Mouse (Mus musculus) intestine, embryonic 16.5 days (tissue): ENCODE measurements around the gene Hist1h2ac. TPM values are rescaled to one million over a fixed set of nuclear protein-coding genes. Genes with fewer than 3 reads are reported as not detected.
A peak's percentile ranks its signal among the peaks of the same experiment; 100 is the strongest.
"Not testable (repeated sequence)": the region's sequence is repeated elsewhere in the genome, so short reads cannot be mapped to it uniquely, and the experiment has no call there.

Experiments used
- ATAC-seq: fragments of 200-750 bp; cut with Nextera tagmentation; 2 replicates; pipeline ENCODE4 v1.8.0; 2017; ENCODE audit warnings: moderate TSS enrichment, moderate library complexity
- H3K27ac ChIP-seq: fragments of 300-500 bp; sonication (generic); 2 replicates; pipeline ENCODE4 v1.5.1; 2014; ENCODE audit warnings: mild to moderate bottlenecking, low read length
- H3K27me3 ChIP-seq: fragments of 300-500 bp; sonication (generic); replicated peaks from 2 replicates; pipeline ENCODE4 v1.6.1; 2014; ENCODE audit warnings: low read length, control low read depth, mixed read lengths; ENCODE audit not compliant: control insufficient read depth, insufficient read depth
- H3K36me3 ChIP-seq: fragments of 300-500 bp; sonication (generic); 2 replicates; pipeline ENCODE4 v1.6.1; 2014; ENCODE audit warnings: low read length, control low read depth; ENCODE audit not compliant: control insufficient read depth, insufficient read depth
- H3K4me1 ChIP-seq: fragments of 300-500 bp; sonication (generic); 2 replicates; pipeline ENCODE4 v1.6.1; 2014; ENCODE audit warnings: low read length, control low read depth, mixed read lengths; ENCODE audit not compliant: control insufficient read depth, insufficient read depth
- H3K4me2 ChIP-seq: fragments of 300-500 bp; sonication (generic); 2 replicates; pipeline ENCODE4 v1.6.1; 2014; ENCODE audit warnings: low read depth, low read length, control low read depth
- H3K4me3 ChIP-seq: fragments of 300-500 bp; sonication (generic); 2 replicates; pipeline ENCODE4 v1.5.1; 2014; ENCODE audit warnings: mild to moderate bottlenecking, low read length
- H3K9ac ChIP-seq: fragments of 300-500 bp; sonication (generic); 2 replicates; pipeline ENCODE4 v1.6.1; 2014; ENCODE audit warnings: low read depth, low read length
- H3K9me3 ChIP-seq: fragments of 300-500 bp; sonication (generic); 2 replicates; pipeline ENCODE4 v1.6.1; 2016; ENCODE audit warnings: low read length, control low read depth; ENCODE audit not compliant: control insufficient read depth
- WGBS: fragments of 180-500 bp; shearing (Covaris S2); extraction: QIAGEN DNeasy Blood & Tissue Kit; methylation state at CpG from one replicate; pipeline ENCODE4 v1.1.7; 2014; 5-methylcytosine and 5-hydroxymethylcytosine counted together
- polyA plus RNA-seq: library from polyadenylated mRNA; unstranded; fragments of >200 nt; fragmentation: Nextera tagmentation; extraction: Ambion mirVana; gene quantifications from 2 replicates; pipeline ENCODE4 v1.2.1, GENCODE M21; 2015

Hist1h2ac gene
- polyA plus RNA-seq, 1 experiment from 2014 or later, result 1.0 TPM

GRCm38 (mm10) chr13:23693856-23694440 lies 10.2 kb upstream of the Hist1h2ac start:
- no peaks in the 10 kb centered on the region for H3K9me3 ChIP-seq

DNA sequence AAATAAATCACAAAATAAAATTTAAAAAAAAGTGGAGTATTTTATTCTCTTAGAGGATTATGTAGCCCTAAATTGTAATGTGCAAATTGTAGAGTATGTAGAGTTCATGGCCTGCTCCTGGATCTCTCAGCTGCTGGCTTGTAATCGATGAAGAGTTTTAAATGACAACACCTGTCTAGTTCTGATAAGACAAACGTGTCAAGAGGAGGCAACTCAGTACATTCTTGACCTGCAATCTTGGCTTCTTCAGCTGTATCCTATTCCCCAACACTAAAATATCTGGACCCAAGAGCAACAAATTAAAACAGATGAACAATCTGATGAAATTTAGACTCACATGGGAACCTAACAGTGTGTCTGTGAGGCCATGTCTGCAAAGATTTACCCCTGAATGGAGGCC lies 5.7 kb upstream of the Hist1h2ac start:
- Histone ChIP-seq H3K36me3 (no peaks in the 10 kb centered on the region), H3K4me2 (no peak overlapping the region), H3K9ac (no peak overlapping the region), H3K27ac (no peak overlapping the region), H3K27me3 (no peaks in the 10 kb centered on the region), H3K4me1 (peaks cover 3% of the 10 kb centered on the region), H3K9me3 (no peaks in the 10 kb centered on the region), H3K4me3 (no peak overlapping the region)
- WGBS, result 67% methylated on average over 2 of the region's 2 CpGs
- ATAC-seq, result no peak

More at GRCm38 (mm10) chr13:23693856-23694440, 10.2 kb upstream of the Hist1h2ac start:
- H3K36me3 ChIP-seq, result no peaks in the 10 kb centered on the region
- H3K4me2 ChIP-seq, result no peak overlapping the region
- 75% methylated on average over 6 of the region's 6 CpGs for WGBS
- ATAC-seq, result no peak
- no peak overlapping the region for H3K9ac ChIP-seq
- peaks cover 1% of the 10 kb centered on the region; the same call in 1 of the 2 replicates for H3K4me1 ChIP-seq
- no peak overlapping the region for H3K4me3 ChIP-seq
- no peaks in the 10 kb centered on the region for H3K27me3 ChIP-seq
- no peak overlapping the region for H3K27ac ChIP-seq

DNA sequence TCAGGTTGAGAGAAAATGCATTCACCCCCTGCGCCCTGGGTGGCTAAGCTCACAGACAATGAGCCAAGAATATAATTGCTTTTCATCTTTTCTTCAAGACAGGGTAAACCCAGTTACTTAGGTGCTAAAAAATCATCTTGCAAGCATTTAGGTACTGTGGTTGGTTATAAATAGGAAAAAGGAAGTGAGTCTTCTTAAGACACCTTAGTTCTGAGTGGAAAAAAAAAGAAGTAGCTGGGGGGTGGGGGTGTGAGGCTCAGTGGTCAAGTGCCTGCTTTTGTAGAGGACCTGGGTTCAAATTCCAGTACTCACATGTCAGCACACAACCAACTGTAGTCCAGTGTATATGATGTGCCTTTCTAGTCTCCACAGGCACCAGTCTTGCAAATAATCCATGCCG lies 5.2 kb upstream of the Hist1h2ac start:
- 94% methylated on average over 2 of the region's 2 CpGs for WGBS
- no peak overlapping the region for H3K4me3 ChIP-seq
- H3K4me2 ChIP-seq, result no peak overlapping the region
- no peak overlapping the region for H3K9ac ChIP-seq
- no peaks in the 10 kb centered on the region for H3K36me3 ChIP-seq
- H3K27ac ChIP-seq, result no peak overlapping the region
- H3K4me1 ChIP-seq, result peaks cover 3% of the 10 kb centered on the region
- H3K27me3 ChIP-seq, result no peaks in the 10 kb centered on the region
- H3K9me3 ChIP-seq, result no peaks in the 10 kb centered on the region
- no peak for ATAC-seq

GRCm38 (mm10) chr13:23687907-23688306 lies 4.2 kb upstream of the Hist1h2ac start:
- no peak overlapping the region for H3K4me2 ChIP-seq
- no peaks in the 10 kb centered on the region for H3K27me3 ChIP-seq
- peak; percentile 21; the same call in 1 of the 2 replicates for ATAC-seq
- H3K36me3 ChIP-seq, result no peaks in the 10 kb centered on the region
- no peaks in the 10 kb centered on the region for H3K9me3 ChIP-seq
- H3K4me3 ChIP-seq, result no peak overlapping the region
- H3K9ac ChIP-seq, result no peak overlapping the region
- H3K27ac ChIP-seq, result peak overlapping the region; percentile 63
- 70% methylated on average over 7 of the region's 7 CpGs for WGBS
- H3K4me1 ChIP-seq, result peaks cover 5% of the 10 kb centered on the region

- H3K27ac ChIP-seq, result no peak overlapping the region
- H3K4me2 ChIP-seq, result 0 out of 2 replicates have a peak overlapping the region, but pooled peaks have one; percentile 7
- no peaks in the 10 kb centered on the region for H3K27me3 ChIP-seq
- peak; percentile 21 for ATAC-seq
- H3K4me3 ChIP-seq, result no peak overlapping the region
- WGBS, result 64% methylated on average over 4 of the region's 4 CpGs
- H3K9ac ChIP-seq, result no peak overlapping the region
- H3K9me3 ChIP-seq, result no peaks in the 10 kb centered on the region
- no peaks in the 10 kb centered on the region for H3K36me3 ChIP-seq
- peaks cover 12% of the 10 kb centered on the region for H3K4me1 ChIP-seq
Measured at GRCm38 (mm10) chr13:23687181-23687580, 3.4 kb upstream of the Hist1h2ac start.

GRCm38 (mm10) chr13:23685966-23686365 lies 2.2 kb upstream of the Hist1h2ac start:
- H3K4me2 ChIP-seq, result peak overlapping the region; percentile 64
- H3K9me3 ChIP-seq, result no peaks in the 10 kb centered on the region
- peaks cover 14% of the 10 kb centered on the region for H3K4me1 ChIP-seq
- no peaks in the 10 kb centered on the region for H3K36me3 ChIP-seq
- no peaks in the 10 kb centered on the region for H3K27me3 ChIP-seq
- peak overlapping the region; percentile 57 for H3K9ac ChIP-seq
- no peak for ATAC-seq
- peak overlapping the region; percentile 52 for H3K4me3 ChIP-seq
- H3K27ac ChIP-seq, result peak overlapping the region; percentile 99
- WGBS, result 25% methylated on average over 4 of the region's 4 CpGs

DNA sequence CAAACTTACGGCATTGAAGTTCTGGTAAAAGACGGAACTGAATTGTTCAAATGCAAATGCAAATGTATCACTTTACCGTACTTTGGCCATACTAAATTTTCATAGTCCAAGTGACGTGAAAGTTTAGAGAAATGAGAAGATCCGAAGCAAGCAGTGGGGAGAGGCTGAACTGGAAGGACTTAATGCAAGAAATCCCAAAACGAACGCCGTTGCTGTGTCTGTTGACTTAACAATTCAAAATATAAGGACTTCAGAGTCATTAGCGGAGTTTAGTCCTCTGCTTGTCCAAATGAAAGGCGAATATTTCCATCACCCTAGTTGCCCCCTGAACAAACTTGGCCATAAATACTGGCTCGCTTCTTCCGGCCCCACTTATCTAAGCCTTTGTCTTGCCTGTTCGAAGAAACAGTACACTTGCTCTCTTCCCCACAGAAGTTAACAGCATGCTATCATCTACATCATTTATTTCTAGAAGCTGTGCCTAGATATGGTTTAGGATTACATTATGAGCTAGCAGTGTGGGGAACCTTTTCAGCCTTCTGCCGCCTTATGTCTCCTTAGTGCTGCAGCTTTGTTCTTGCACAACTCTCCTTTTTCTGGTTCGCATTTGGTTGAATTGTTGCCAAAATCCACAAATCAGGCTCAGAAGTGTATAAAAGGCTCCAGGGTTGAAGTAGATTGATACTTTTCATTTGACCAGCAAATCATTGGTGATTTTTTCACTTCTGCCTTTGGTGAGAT lies 1.5 kb upstream of the Hist1h2ac start:
- Histone ChIP-seq H3K36me3 (no peaks in the 10 kb centered on the region), H3K27ac (peak overlapping the region; percentile 99), H3K9me3 (no peaks in the 10 kb centered on the region), H3K9ac (peak overlapping the region; percentile 57), H3K4me2 (peak overlapping the region; percentile 64), H3K4me1 (peaks cover 14% of the 10 kb centered on the region), H3K4me3 (peak overlapping the region; percentile 52), H3K27me3 (no peaks in the 10 kb centered on the region)
- no peak for ATAC-seq
- 3% methylated on average over 15 of the region's 15 CpGs for WGBS

DNA sequence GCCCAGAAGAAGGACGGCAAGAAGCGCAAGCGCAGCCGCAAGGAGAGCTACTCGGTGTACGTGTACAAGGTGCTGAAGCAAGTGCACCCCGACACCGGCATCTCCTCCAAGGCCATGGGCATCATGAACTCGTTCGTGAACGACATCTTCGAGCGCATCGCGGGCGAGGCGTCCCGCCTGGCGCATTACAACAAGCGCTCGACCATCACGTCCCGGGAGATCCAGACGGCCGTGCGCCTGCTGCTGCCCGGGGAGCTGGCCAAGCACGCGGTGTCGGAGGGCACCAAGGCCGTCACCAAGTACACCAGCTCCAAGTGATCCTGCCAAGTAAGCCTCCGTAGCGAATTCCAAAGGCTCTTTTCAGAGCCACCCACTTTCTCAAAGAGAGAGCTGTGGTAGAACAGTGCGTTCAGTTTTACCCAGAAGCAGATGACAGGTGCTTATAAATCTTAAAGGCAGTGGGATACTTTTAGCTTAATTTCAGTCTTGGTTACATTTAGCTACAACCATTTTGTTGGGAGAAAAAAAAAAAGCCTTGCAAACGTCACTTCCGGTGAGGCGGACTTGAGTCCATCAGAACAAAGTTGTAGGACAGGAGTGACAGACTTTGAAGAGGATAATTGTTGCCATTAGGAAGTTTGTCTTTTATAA lies 672 bp upstream of the Hist1h2ac start:
- Histone ChIP-seq H3K4me3 (peak overlapping the region; percentile 52), H3K4me1 (peaks cover 14% of the 10 kb centered on the region), H3K27ac (peak overlapping the region; percentile 99), H3K9ac (peak overlapping the region; percentile 57), H3K4me2 (peak overlapping the region; percentile 64)
- H3K9me3 ChIP-seq, H3K27me3 ChIP-seq, H3K36me3 ChIP-seq: not testable (repeated sequence)
- ATAC-seq, result peak; percentile 8
- whole genome bisulfite sequencing, result 0% methylated on average over 11 of the region's 37 CpGs

- H3K4me1 ChIP-seq, result peaks cover 13% of the 10 kb centered on the region
Measured at GRCm38 (mm10) chr13:23682947-23683754, 597 bp downstream of the Hist1h2ac start.

More at GRCm38 (mm10) chr13:23682947-23683754, 597 bp downstream of the Hist1h2ac start:
- H3K27me3 ChIP-seq, H3K36me3 ChIP-seq, H3K9me3 ChIP-seq: not testable (repeated sequence)
- Histone ChIP-seq H3K4me3 (peak overlapping the region; percentile 47), H3K4me2 (peak overlapping the region; percentile 58), H3K9ac (peak overlapping the region; percentile 64), H3K27ac (peak overlapping the region; percentile 96)
- peak; percentile 16 for ATAC-seq
- WGBS, result 12% methylated on average over 10 of the region's 30 CpGs
